Mouse (Mus musculus) lung, postnatal 0 days (tissue): ENCODE measurements around the gene Lmntd2. TPM values are rescaled to one million over a fixed set of nuclear protein-coding genes. Genes with fewer than 3 reads are reported as not detected.
"Not testable (repeated sequence)": the region's sequence is repeated elsewhere in the genome, so short reads cannot be mapped to it uniquely, and the experiment has no call there.

Source experiments
- ATAC-seq: fragments of 200-750 bp; cut with Nextera tagmentation; 2 replicates; pipeline ENCODE4 v1.8.0; 2017; ENCODE audit warnings: moderate library complexity
- DNase-seq: peaks from one replicate; pipeline ENCODE4 v3.0.0-alpha.2; 2016; ENCODE audit warnings: low spot score
- H3K27ac ChIP-seq: fragments of 300-500 bp; sonication (generic); 2 replicates; pipeline ENCODE4 v1.5.1; 2014; ENCODE audit warnings: antibody characterized with exemption, mild to moderate bottlenecking, low read length, mixed read lengths
- H3K27me3 ChIP-seq: fragments of 300-500 bp; sonication (generic); replicated peaks from 2 replicates; pipeline ENCODE4 v1.6.1; 2014; ENCODE audit warnings: low read length, mixed read lengths; ENCODE audit not compliant: insufficient read depth
- H3K36me3 ChIP-seq: fragments of 300-500 bp; sonication (generic); 2 replicates; pipeline ENCODE4 v1.6.1; 2014; ENCODE audit warnings: low read length, mixed read lengths; ENCODE audit not compliant: insufficient read depth
- H3K4me1 ChIP-seq: fragments of 300-500 bp; sonication (generic); 2 replicates; pipeline ENCODE4 v1.6.1; 2014; ENCODE audit warnings: antibody characterized with exemption, low read depth, low read length, mixed read lengths; ENCODE audit not compliant: insufficient read depth
- H3K4me2 ChIP-seq: fragments of 300-500 bp; sonication (generic); replicated peaks from 2 replicates; pipeline ENCODE4 v1.6.1; 2014; ENCODE audit warnings: low read depth, mild to moderate bottlenecking, low read length, moderate library complexity, mixed read lengths
- H3K4me3 ChIP-seq: fragments of 300-500 bp; sonication (generic); 2 replicates; pipeline ENCODE4 v1.5.1; 2014; ENCODE audit warnings: low read depth, low read length
- H3K9ac ChIP-seq: fragments of 300-500 bp; sonication (generic); replicated peaks from 2 replicates; pipeline ENCODE4 v1.6.1; 2014; ENCODE audit warnings: low read depth, mild to moderate bottlenecking
- H3K9me3 ChIP-seq: fragments of 300-500 bp; sonication (generic); 2 replicates; pipeline ENCODE4 v1.6.1; 2016; ENCODE audit warnings: low read length, mixed read lengths
- CTCF ChIP-seq: IDR thresholded peaks from 2 replicates; pipeline ENCODE4 v1.5.1; 2016; ENCODE audit warnings: antibody characterized with exemption, mild to moderate bottlenecking
- EP300 ChIP-seq: IDR thresholded peaks from 2 replicates; pipeline ENCODE4 v1.6.1; 2016; ENCODE audit warnings: antibody characterized with exemption, mild to moderate bottlenecking, control low read depth
- WGBS: fragments of 180-500 bp; shearing (Covaris S2); extraction: QIAGEN DNeasy Blood & Tissue Kit; methylation state at CpG from one replicate; pipeline ENCODE4 v1.1.7; 2014; 5-methylcytosine and 5-hydroxymethylcytosine counted together
- polyA plus RNA-seq: library from polyadenylated mRNA; unstranded; fragments of >200 nt; fragmentation: Nextera tagmentation; extraction: Ambion mirVana; gene quantifications from 2 replicates; pipeline ENCODE4 v1.2.1, GENCODE M21; 2015

Gene Lmntd2
- 0.97 and 1.0 TPM in 2 replicates for polyA plus RNA-seq

GRCm38 (mm10) chr7:141213605-141214235 is at the start of gene Lmntd2:
Gene Lmntd2, minus strand, starts transcription at chr7:141214080.
- Histone ChIP-seq H3K9me3 (no peaks in the 10 kb centered on the region), H3K4me1 (peaks cover 8% of the 10 kb centered on the region; the same call in 1 of the 2 replicates), H3K27ac (peak within 1 kb of the TSS; percentile 76), H3K4me2 (peak within 1 kb of the TSS; percentile 97), H3K27me3 (0 out of 2 replicates have a peak, but pooled peaks cover 3% of the 10 kb centered on the region), H3K36me3 (no peaks in the 10 kb centered on the region), H3K4me3 (peak within 1 kb of the TSS; percentile 58; the same call in 1 of the 2 replicates), H3K9ac (0 out of 2 replicates have a peak within 1 kb of the TSS, but pooled peaks have one; percentile 32)
- no peak for ATAC-seq
- WGBS = 86% methylated on average over 11 of the region's 11 CpGs
- TF ChIP-seq CTCF (no peak), EP300 (no peak)
- no peak for DNase-seq

- no peak for ATAC-seq
- H3K36me3 ChIP-seq = peaks cover 49% of the 10 kb centered on the region; the same call in 1 of the 2 replicates
- H3K4me3 ChIP-seq = no peak overlapping the region
- H3K4me2 ChIP-seq = no peak overlapping the region
- no peaks in the 10 kb centered on the region for H3K9me3 ChIP-seq
- WGBS = 87% methylated on average over 13 of the region's 13 CpGs
- H3K4me1 ChIP-seq = peaks cover 9% of the 10 kb centered on the region; the same call in 1 of the 2 replicates
- H3K27me3 ChIP-seq = no peaks in the 10 kb centered on the region
- H3K9ac ChIP-seq = no peak overlapping the region
- DNase-seq = no peak
- H3K27ac ChIP-seq = no peak overlapping the region
- TF ChIP-seq EP300 (no peak), CTCF (no peak)
These were observed 49.8 kb upstream of the Lmntd2 start for GRCm38 (mm10) chr7:141263640-141264039.

- TF ChIP-seq EP300 (no peak), CTCF (no peak)
These were observed 47.6 kb upstream of the Lmntd2 start for GRCm38 (mm10) chr7:141261480-141261879.

GRCm38 (mm10) chr7:141256159-141256558 is 42.3 kb upstream of the Lmntd2 start:
- no peaks in the 10 kb centered on the region for H3K27me3 ChIP-seq
- no peak overlapping the region for H3K9ac ChIP-seq
- H3K27ac ChIP-seq = no peak overlapping the region
- no peaks in the 10 kb centered on the region for H3K4me1 ChIP-seq
- 88% methylated on average over 10 of the region's 10 CpGs for WGBS
- ATAC-seq = no peak
- peaks cover 60% of the 10 kb centered on the region; the same call in 1 of the 2 replicates for H3K36me3 ChIP-seq
- no peak overlapping the region for H3K4me3 ChIP-seq
- H3K4me2 ChIP-seq = no peak overlapping the region
- H3K9me3 ChIP-seq = no peaks in the 10 kb centered on the region
- TF ChIP-seq CTCF (no peak), EP300 (no peak)
- DNase-seq = no peak

More at GRCm38 (mm10) chr7:141261480-141261879, 47.6 kb upstream of the Lmntd2 start:
- Histone ChIP-seq H3K4me2 (no peak overlapping the region), H3K4me1 (peaks cover 9% of the 10 kb centered on the region; the same call in 1 of the 2 replicates), H3K4me3 (no peak overlapping the region), H3K9me3 (no peaks in the 10 kb centered on the region), H3K27me3 (no peaks in the 10 kb centered on the region), H3K36me3 (peaks cover 67% of the 10 kb centered on the region; the same call in 1 of the 2 replicates), H3K9ac (no peak overlapping the region), H3K27ac (no peak overlapping the region)
- ATAC-seq (no peak), DNase-seq (no peak)
- 83% methylated on average over 3 of the region's 3 CpGs for WGBS

GRCm38 (mm10) chr7:141250486-141250885 is 36.6 kb upstream of the Lmntd2 start:
- H3K4me1 ChIP-seq, H3K4me2 ChIP-seq, H3K27ac ChIP-seq, H3K4me3 ChIP-seq, H3K9me3 ChIP-seq, H3K9ac ChIP-seq, ATAC-seq, DNase-seq, H3K27me3 ChIP-seq: not testable (repeated sequence)
- WGBS = 71% methylated on average over 4 of the region's 4 CpGs
- peaks cover 37% of the 10 kb centered on the region for H3K36me3 ChIP-seq

GRCm38 (mm10) chr7:141231551-141231950 is 17.7 kb upstream of the Lmntd2 start:
- H3K9me3 ChIP-seq = no peaks in the 10 kb centered on the region
- WGBS = 90% methylated on average over 9 of the region's 10 CpGs
- ATAC-seq = no peak
- TF ChIP-seq CTCF = no peak
- no peak for TF ChIP-seq EP300
- no peak for DNase-seq
- H3K4me2 ChIP-seq = no peak overlapping the region
- H3K9ac ChIP-seq = no peak overlapping the region
- H3K4me3 ChIP-seq = no peak overlapping the region
- peaks cover 34% of the 10 kb centered on the region for H3K36me3 ChIP-seq
- H3K27ac ChIP-seq = no peak overlapping the region
- H3K4me1 ChIP-seq = no peaks in the 10 kb centered on the region
- H3K27me3 ChIP-seq = no peaks in the 10 kb centered on the region
